Mouse (Mus musculus) forebrain, embryonic 11.5 days (tissue): ENCODE measurements at regions not wholly inside any gene's neighbourhood (a gene's known extent, or its start where the extent isn't known, plus 50 kb on each side); places are given as distances from the start of the nearest gene placed in this dataset.

Experiments
- ATAC-seq: fragments of 200-750 bp; cut with Nextera tagmentation; replicated peaks from 2 replicates; pipeline ENCODE4 v1.8.0; 2017; ENCODE audit warnings: moderate TSS enrichment; ENCODE audit not compliant: low FRiP score
- DNase-seq: peaks from one replicate; pipeline ENCODE4 v3.0.0-alpha.2; 2017; ENCODE audit warnings: low spot score
- H3K27ac ChIP-seq: fragments of 300-500 bp; sonication (generic); 2 replicates; pipeline ENCODE4 v1.5.1; 2014; ENCODE audit warnings: low read depth, low read length
- H3K27me3 ChIP-seq: fragments of 300-500 bp; sonication (generic); 2 replicates; pipeline ENCODE4 v1.6.1; 2014; ENCODE audit warnings: mild to moderate bottlenecking, low read length, mixed read lengths; ENCODE audit not compliant: control insufficient read depth, insufficient read depth
- H3K36me3 ChIP-seq: fragments of 300-500 bp; sonication (generic); 2 replicates; pipeline ENCODE4 v1.6.1; 2014; ENCODE audit warnings: mild to moderate bottlenecking, low read length, moderate library complexity, mixed read lengths; ENCODE audit not compliant: control insufficient read depth, insufficient read depth
- H3K4me1 ChIP-seq: fragments of 300-500 bp; sonication (generic); replicated peaks from 2 replicates; pipeline ENCODE4 v1.6.1; 2014; ENCODE audit warnings: low read length, mixed read lengths; ENCODE audit not compliant: control insufficient read depth, insufficient read depth
- H3K4me2 ChIP-seq: fragments of 300-500 bp; sonication (generic); 2 replicates; pipeline ENCODE4 v1.6.1; 2014; ENCODE audit warnings: low read depth, mild to moderate bottlenecking, low read length, moderate library complexity, mixed read lengths; ENCODE audit not compliant: severe bottlenecking
- H3K4me3 ChIP-seq: fragments of 300-500 bp; sonication (generic); 2 replicates; pipeline ENCODE4 v1.5.1; 2014; ENCODE audit warnings: low read depth, low read length
- H3K9ac ChIP-seq: fragments of 300-500 bp; sonication (generic); 2 replicates; pipeline ENCODE4 v1.6.1; 2014; ENCODE audit warnings: low read length
- H3K9me3 ChIP-seq: fragments of 300-500 bp; sonication (generic); 2 replicates; pipeline ENCODE4 v1.6.1; 2016; ENCODE audit warnings: low read length, mixed read lengths; ENCODE audit not compliant: control insufficient read depth
- WGBS: fragments of 180-500 bp; shearing (Covaris S2); extraction: QIAGEN DNeasy Blood & Tissue Kit; methylation state at CpG from one replicate; pipeline ENCODE4 v1.1.7; 2014; 5-methylcytosine and 5-hydroxymethylcytosine counted together

DNA sequence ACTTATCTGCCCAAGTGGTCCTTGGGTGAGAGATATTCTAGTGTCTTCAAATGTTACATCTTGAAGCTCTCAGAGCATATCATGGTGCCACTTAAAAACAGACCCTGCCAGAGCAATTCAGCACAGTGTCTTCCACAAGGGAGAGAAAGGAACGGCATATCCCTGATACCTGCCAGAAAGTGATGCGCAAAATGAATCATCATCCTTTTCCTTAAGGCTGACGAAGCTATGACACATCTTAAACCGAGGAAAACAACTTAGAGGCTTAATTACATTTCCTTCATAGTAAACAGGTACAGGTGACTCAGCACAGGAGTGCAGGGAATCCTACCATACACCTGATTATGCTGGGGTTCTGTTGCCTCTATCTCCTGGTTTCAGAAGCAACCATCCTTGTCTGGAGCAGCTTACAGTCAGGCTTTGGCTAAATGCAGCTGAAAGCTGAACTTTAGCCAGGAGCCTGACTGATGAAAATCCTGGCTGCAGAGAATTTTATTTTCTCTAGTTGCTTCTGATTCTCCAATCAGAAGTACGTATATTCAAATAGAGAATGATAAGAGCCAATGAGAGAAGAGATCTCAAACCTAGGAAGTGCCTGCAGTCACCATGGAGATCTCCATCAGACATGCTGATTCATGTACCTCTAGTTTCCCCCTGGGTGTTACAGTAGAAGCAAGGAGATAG, 556.1 kb upstream of the Ndn start:
- Histone ChIP-seq H3K4me3 (no peak overlapping the region), H3K27me3 (no peaks in the 10 kb centered on the region), H3K9ac (no peak overlapping the region), H3K36me3 (no peaks in the 10 kb centered on the region), H3K9me3 (no peaks in the 10 kb centered on the region), H3K4me1 (no peaks in the 10 kb centered on the region), H3K4me2 (no peak overlapping the region), H3K27ac (no peak overlapping the region)
- no peak for DNase-seq
- ATAC-seq = no peak
- WGBS = 86% methylated on average over 5 of the region's 5 CpGs

GRCm38 (mm10) chr7:61836827-61837226, 509.5 kb upstream of the Ndn start:
- Histone ChIP-seq H3K27me3 (no peaks in the 10 kb centered on the region), H3K9ac (no peak overlapping the region), H3K4me2 (no peak overlapping the region), H3K36me3 (no peaks in the 10 kb centered on the region), H3K4me1 (no peaks in the 10 kb centered on the region), H3K27ac (no peak overlapping the region), H3K9me3 (no peaks in the 10 kb centered on the region), H3K4me3 (no peak overlapping the region)
- ATAC-seq (no peak), DNase-seq (no peak)
- 81% methylated on average over 1 of the region's 1 CpGs for WGBS

- no peak overlapping the region for H3K4me3 ChIP-seq
- H3K27ac ChIP-seq = no peak overlapping the region
- ATAC-seq (peak; percentile 98), DNase-seq (no peak)
- H3K4me1 ChIP-seq = no peaks in the 10 kb centered on the region
- no peak overlapping the region for H3K4me2 ChIP-seq
- no peaks in the 10 kb centered on the region for H3K36me3 ChIP-seq
- H3K27me3 ChIP-seq = no peaks in the 10 kb centered on the region
- H3K9ac ChIP-seq = no peak overlapping the region
- H3K9me3 ChIP-seq = no peaks in the 10 kb centered on the region
These were observed 509.1 kb upstream of the Ndn start for GRCm38 (mm10) chr7:61837240-61837639.

DNA sequence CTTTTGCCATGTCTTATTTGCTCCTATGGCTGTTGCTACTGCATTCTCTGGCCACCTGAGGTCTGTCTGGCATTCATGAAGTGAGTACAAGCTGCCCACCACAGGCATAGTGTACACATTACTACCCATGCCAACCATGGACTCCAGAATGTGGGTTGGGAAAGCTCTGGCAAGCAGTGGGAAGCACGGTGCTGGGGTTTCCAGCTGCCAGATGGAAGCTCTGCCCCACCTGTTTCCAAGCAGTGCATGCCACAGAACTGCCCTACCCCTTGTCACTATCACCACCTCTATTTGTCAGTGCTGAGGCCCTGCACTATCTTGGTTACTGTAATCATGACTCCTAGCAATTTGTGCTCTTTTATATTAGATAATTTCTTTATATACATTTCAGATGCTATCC, 494.4 kb upstream of the Ndn start:
- DNase-seq = no peak
- WGBS = 81% methylated on average over 1 of the region's 1 CpGs
- Histone ChIP-seq H3K27ac (no peak overlapping the region), H3K27me3 (no peaks in the 10 kb centered on the region), H3K36me3 (no peaks in the 10 kb centered on the region), H3K9ac (no peak overlapping the region), H3K4me3 (no peak overlapping the region), H3K4me1 (no peaks in the 10 kb centered on the region), H3K9me3 (no peaks in the 10 kb centered on the region), H3K4me2 (no peak overlapping the region)
- no peak for ATAC-seq

GRCm38 (mm10) chr7:61864517-61864916, 481.9 kb upstream of the Ndn start:
- Histone ChIP-seq H3K4me1 (no peaks in the 10 kb centered on the region), H3K27me3 (no peaks in the 10 kb centered on the region), H3K9ac (no peak overlapping the region), H3K36me3 (no peaks in the 10 kb centered on the region), H3K4me2 (no peak overlapping the region), H3K4me3 (no peak overlapping the region), H3K27ac (no peak overlapping the region), H3K9me3 (no peaks in the 10 kb centered on the region)
- DNase-seq (no peak), ATAC-seq (no peak)

GRCm38 (mm10) chr7:61866376-61866775, 480.0 kb upstream of the Ndn start:
- no peak overlapping the region for H3K27ac ChIP-seq
- 83% methylated on average over 2 of the region's 2 CpGs for WGBS
- ATAC-seq (no peak), DNase-seq (no peak)
- H3K9ac ChIP-seq = no peak overlapping the region
- H3K4me1 ChIP-seq = no peaks in the 10 kb centered on the region
- no peaks in the 10 kb centered on the region for H3K36me3 ChIP-seq
- H3K4me3 ChIP-seq = no peak overlapping the region
- no peaks in the 10 kb centered on the region for H3K9me3 ChIP-seq
- H3K27me3 ChIP-seq = no peaks in the 10 kb centered on the region
- no peak overlapping the region for H3K4me2 ChIP-seq

GRCm38 (mm10) chr7:61876220-61876619, 470.1 kb upstream of the Ndn start:
- Histone ChIP-seq H3K27me3 (no peaks in the 10 kb centered on the region), H3K4me3 (no peak overlapping the region), H3K27ac (no peak overlapping the region), H3K4me2 (no peak overlapping the region), H3K36me3 (no peaks in the 10 kb centered on the region), H3K4me1 (no peaks in the 10 kb centered on the region; the same call in 1 of the 2 replicates), H3K9me3 (no peaks in the 10 kb centered on the region), H3K9ac (no peak overlapping the region)
- WGBS = 62% methylated on average over 3 of the region's 3 CpGs
- ATAC-seq = no peak
- no peak for DNase-seq

- Histone ChIP-seq H3K4me3 (no peak overlapping the region), H3K36me3 (no peaks in the 10 kb centered on the region), H3K4me1 (no peaks in the 10 kb centered on the region; the same call in 1 of the 2 replicates), H3K4me2 (no peak overlapping the region), H3K27ac (peak overlapping the region; percentile 57), H3K27me3 (no peaks in the 10 kb centered on the region), H3K9ac (no peak overlapping the region), H3K9me3 (no peaks in the 10 kb centered on the region)
- DNase-seq = peak; percentile 43
- WGBS = 50% methylated on average over 2 of the region's 2 CpGs
- ATAC-seq = peak; percentile 91
These were observed 468.9 kb upstream of the Ndn start for GRCm38 (mm10) chr7:61877311-61878065.

DNA sequence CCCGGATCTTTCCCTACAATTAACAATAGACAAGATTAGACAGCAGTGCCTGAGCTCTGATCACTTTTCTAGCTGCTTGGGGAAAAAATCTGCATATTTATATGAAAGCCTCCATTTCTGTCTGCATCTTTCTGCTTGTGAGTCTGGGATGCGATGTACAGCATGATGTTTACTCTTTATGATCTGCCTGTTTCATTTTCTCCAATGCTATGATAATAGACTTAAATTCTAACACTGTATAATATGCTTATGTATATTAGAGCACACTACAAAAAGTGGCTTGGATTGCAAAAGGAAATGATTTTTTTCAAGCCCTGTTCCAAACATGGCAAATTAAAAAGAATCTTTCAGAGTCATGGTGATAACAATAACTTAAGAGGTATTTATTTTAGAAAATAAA, 468.3 kb upstream of the Ndn start:
- Histone ChIP-seq H3K27me3 (no peaks in the 10 kb centered on the region), H3K4me3 (no peak overlapping the region), H3K36me3 (no peaks in the 10 kb centered on the region), H3K27ac (no peak overlapping the region), H3K9ac (no peak overlapping the region), H3K4me1 (no peaks in the 10 kb centered on the region; the same call in 1 of the 2 replicates), H3K4me2 (no peak overlapping the region), H3K9me3 (no peaks in the 10 kb centered on the region)
- WGBS = 53% methylated on average over 2 of the region's 2 CpGs
- DNase-seq = no peak
- 0 out of 2 replicates have a peak, but pooled peaks have one; percentile 15 for ATAC-seq
